ENCODE assay signal across 12 mouse cellular contexts in genomic region chr12:86981180-86981579, GRCm38 (mm10). TPM values are rescaled to one million over a fixed set of nuclear protein-coding genes. Genes with fewer than 3 reads are reported as not detected.
DNase-seq lines count a peak whose midpoint lies in the region; ATAC-seq and TF ChIP-seq lines count a peak whose summit lies in the region.
"Had no signal": no experiment of that assay in that cellular context is flagged by ENCODE, and none has a peak within 500 bp of the region (broad histone marks: within the 10 kb centered on the region; RNA-seq: fewer than 3 reads in every experiment).

No protein-coding gene starts in this region.

- no peak for DNase-seq in gastrocnemius, adult 2 months
- no peak for DNase-seq in gastrocnemius, adult 18-20 months (ENCODE audit: low spot score)
- DNase-seq in midbrain, postnatal 0 days (ENCODE audit: low spot score), result peak; percentile 50
- peak; percentile 74 for DNase-seq in cerebellum, adult 8-10 months
- peak; percentile 18 for DNase-seq in splenic B cell, adult 2 months (ENCODE audit: low read depth, low spot score)
- DNase-seq in spleen, postnatal 14 days (ENCODE audit: low spot score in 2 of 2), result no peak
- DNase-seq in layer of hippocampus, postnatal 14 days (ENCODE audit: low spot score in 2 of 2), result no peak

- no peaks in the 10 kb centered on the region for H3K36me3 ChIP-seq in midbrain, postnatal 0 days (ENCODE audit: insufficient read depth, low read length)
- H3K36me3 ChIP-seq in midbrain, embryonic 15.5 days (replicated peaks), result no peaks in the 10 kb centered on the region
- no peaks in the 10 kb centered on the region; the same call in 1 of the 2 replicates for H3K36me3 ChIP-seq in splenic B cell, adult 2 months (ENCODE audit: control insufficient read depth, insufficient read depth, low read length, poor library complexity, severe bottlenecking)
- H3K36me3 ChIP-seq: neural tube, embryonic 13.5 days had no signal

- peak; percentile 57 for TF ChIP-seq CTCF in gastrocnemius, adult 2 months (IDR thresholded peaks at IDR 0.05)
- peak; percentile 65 for TF ChIP-seq CTCF in midbrain, postnatal 0 days (IDR thresholded peaks at IDR 0.05)

- no peak overlapping the region for H3K9ac ChIP-seq in midbrain, postnatal 0 days (replicated peaks; ENCODE audit: low read length, poor library complexity, severe bottlenecking)
- no peak overlapping the region for H3K9ac ChIP-seq in midbrain, embryonic 15.5 days
- H3K9ac ChIP-seq: neural tube, embryonic 13.5 days had no signal

- H3K9me3 ChIP-seq in midbrain, postnatal 0 days (ENCODE audit: low read length), result no peaks in the 10 kb centered on the region
- no peaks in the 10 kb centered on the region for H3K9me3 ChIP-seq in midbrain, embryonic 15.5 days
- H3K9me3 ChIP-seq: neural tube, embryonic 13.5 days had no signal

- ATAC-seq in midbrain, postnatal 0 days (ENCODE audit: low FRiP score), result no peak
- ATAC-seq in midbrain, embryonic 15.5 days (replicated peaks), result no peak
- ATAC-seq: inflammation-experienced regulatory T-cells, adult 6 months had no signal

- H3K4me3 ChIP-seq in gastrocnemius, adult 2 months, result no peak overlapping the region
- H3K4me3 ChIP-seq in midbrain, postnatal 0 days (ENCODE audit: low read depth, low read length), result no peak overlapping the region
- H3K4me3 ChIP-seq in midbrain, embryonic 15.5 days, result no peak overlapping the region
- H3K4me3 ChIP-seq: erythroblast, embryonic 14.5 days; neural tube, embryonic 13.5 days had no signal

- WGBS in midbrain, postnatal 0 days, result 31% methylated on average over 9 of the region's 9 CpGs
- WGBS in midbrain, embryonic 15.5 days, result 28% methylated on average over 9 of the region's 9 CpGs

- intact Hi-C loops in gastrocnemius, adult 2 months (cut with DNase I), result loop anchor here (2.0 kb wide), 1 partner anchor 72 kb away; no protein-coding TSS in a partner anchor

- no peaks in the 10 kb centered on the region for H3K27me3 ChIP-seq in midbrain, postnatal 0 days (ENCODE audit: insufficient read depth, low read length)
- peaks cover 8% of the 10 kb centered on the region; the same call in 1 of the 2 replicates for H3K27me3 ChIP-seq in midbrain, embryonic 15.5 days (replicated peaks)
- H3K27me3 ChIP-seq in splenic B cell, adult 2 months (ENCODE audit: control insufficient read depth, insufficient read depth, low read length, poor library complexity, severe bottlenecking), result no peaks in the 10 kb centered on the region

- no peak overlapping the region for H3K27ac ChIP-seq in gastrocnemius, adult 2 months
- no peak overlapping the region for H3K27ac ChIP-seq in midbrain, postnatal 0 days (ENCODE audit: low read depth, low read length)
- no peak overlapping the region for H3K27ac ChIP-seq in midbrain, embryonic 15.5 days
- H3K27ac ChIP-seq: neural tube, embryonic 13.5 days had no signal

- H3K4me2 ChIP-seq in midbrain, postnatal 0 days (ENCODE audit: low read depth, low read length, poor library complexity, severe bottlenecking), result no peak overlapping the region
- no peak overlapping the region for H3K4me2 ChIP-seq in midbrain, embryonic 15.5 days
- H3K4me2 ChIP-seq: neural tube, embryonic 13.5 days had no signal

- H3K4me1 ChIP-seq in midbrain, postnatal 0 days (ENCODE audit: insufficient read depth, low read length), result peaks cover 9% of the 10 kb centered on the region; the same call in 1 of the 2 replicates
- peaks cover 18% of the 10 kb centered on the region for H3K4me1 ChIP-seq in midbrain, embryonic 15.5 days

RNA-seq across cellular contexts. Expression of gene Zdhhc22, which starts 9.1 kb away (rescaled TPM):
- not detected for total RNA-seq in gastrocnemius, adult 2 months (2021)
- not detected for total RNA-seq in gastrocnemius, adult 18-20 months (2021)
- total RNA-seq in midbrain, postnatal 0 days (2014; rRNA removed), result 19.4 and 21.9 TPM in 2 replicates
- 30.9 and 32.2 TPM in 2 replicates for polyA plus RNA-seq in midbrain, postnatal 0 days (2015; fragmentation: Nextera tagmentation; extraction: Ambion mirVana)
- polyA plus RNA-seq in midbrain, embryonic 15.5 days (2015; fragmentation: Nextera tagmentation; extraction: Ambion mirVana), result 17.8 and 21.8 TPM in 2 replicates
- total RNA-seq in layer of hippocampus, postnatal 14 days (2021), result 10 to 100 TPM in 1 of 2 experiments, 1 to 10 TPM in 1; 9.3 to 22.9 TPM
- polyA plus RNA-seq: erythroblast, embryonic 14.5 days; gonadal fat pad, adult 2 months had no signal

RNA-seq across cellular contexts. Expression of gene Cipc, which starts 34.3 kb away (rescaled TPM):
- 10 to 100 TPM; 32.2 to 33.8 TPM for total RNA-seq in gastrocnemius, adult 2 months (2021)
- 10 to 100 TPM; 30.9 to 34.6 TPM for total RNA-seq in gastrocnemius, adult 18-20 months (2021)
- 65.7 and 77.5 TPM in 2 replicates for total RNA-seq in midbrain, postnatal 0 days (2014; rRNA removed)
- polyA plus RNA-seq in midbrain, postnatal 0 days (2015; fragmentation: Nextera tagmentation; extraction: Ambion mirVana), result 34.6 and 37.6 TPM in 2 replicates
- 55.0 and 56.0 TPM in 2 replicates for polyA plus RNA-seq in midbrain, embryonic 15.5 days (2015; fragmentation: Nextera tagmentation; extraction: Ambion mirVana)
- 10 to 100 TPM; 60.4 to 63.6 TPM for total RNA-seq in layer of hippocampus, postnatal 14 days (2021)

RNA-seq across cellular contexts. Expression of gene Tmem63c, which starts 40.0 kb away (rescaled TPM):
- not detected for total RNA-seq in gastrocnemius, adult 2 months (2021)
- not detected for total RNA-seq in gastrocnemius, adult 18-20 months (2021)
- 25.4 and 30.1 TPM in 2 replicates for total RNA-seq in midbrain, postnatal 0 days (2014; rRNA removed)
- polyA plus RNA-seq in midbrain, postnatal 0 days (2015; fragmentation: Nextera tagmentation; extraction: Ambion mirVana), result 10.2 and 10.7 TPM in 2 replicates
- polyA plus RNA-seq in midbrain, embryonic 15.5 days (2015; fragmentation: Nextera tagmentation; extraction: Ambion mirVana), result 11.1 and 12.7 TPM in 2 replicates
- 10 to 100 TPM; 30.3 to 33.4 TPM for total RNA-seq in layer of hippocampus, postnatal 14 days (2021)
- polyA plus RNA-seq: erythroblast, embryonic 14.5 days had no signal

Comparison
In these comparisons a context has a peak if more than half of its experiments do, and no peak if none do; other contexts are left out.
1. DNase-seq: peak in midbrain, postnatal 0 days (single experiment), cerebellum, adult 8-10 months (single experiment) and splenic B cell, adult 2 months (single experiment); none in gastrocnemius, adult 2 months (single experiment), gastrocnemius, adult 18-20 months (single experiment), spleen, postnatal 14 days (0 of 2) and layer of hippocampus, postnatal 14 days (0 of 2).
2. RNA of gene Zdhhc22, which starts 9.1 kb away (total RNA-seq): 9.3 to 22.9 TPM in layer of hippocampus, postnatal 14 days and 19.4 to 21.9 TPM in midbrain, postnatal 0 days; not detected in gastrocnemius, adult 2 months and not detected in gastrocnemius, adult 18-20 months; every median in the first group is over 10 times any median in the second.
3. RNA of gene Tmem63c, which starts 40.0 kb away (total RNA-seq): 30.3 to 33.4 TPM in layer of hippocampus, postnatal 14 days and 25.4 to 30.1 TPM in midbrain, postnatal 0 days; not detected in gastrocnemius, adult 18-20 months and not detected in gastrocnemius, adult 2 months; every median in the first group is over 10 times any median in the second.